In genomic region chr14:73131856-73132410, GRCm38 (mm10) we compare ENCODE assay signal across 26 mouse cellular contexts. TPM values are rescaled to one million over a fixed set of nuclear protein-coding genes. Genes with fewer than 3 reads are reported as not detected.
DNase-seq lines count a peak whose midpoint lies in the region; ATAC-seq and TF ChIP-seq lines count a peak whose summit lies in the region.
"Had no signal": no experiment of that assay in that cellular context is flagged by ENCODE, and none has a peak within 500 bp of the region (broad histone marks: within the 10 kb centered on the region; RNA-seq: fewer than 3 reads in every experiment).

No protein-coding gene starts in this region.

- TF ChIP-seq POLR2A in small intestine, adult 2 months (IDR thresholded peaks at IDR 0.05; ENCODE audit: low read depth, low read length) = no peak

- no peaks in the 10 kb centered on the region for H3K36me3 ChIP-seq in intestine, postnatal 0 days (ENCODE audit: control insufficient read depth, insufficient read depth)
- no peaks in the 10 kb centered on the region for H3K36me3 ChIP-seq in intestine, embryonic 16.5 days (ENCODE audit: control insufficient read depth, insufficient read depth, low read length)
- H3K36me3 ChIP-seq in lung, postnatal 0 days (ENCODE audit: insufficient read depth, low read length) = no peaks in the 10 kb centered on the region
- H3K36me3 ChIP-seq in small intestine, adult 2 months (ENCODE audit: control insufficient read depth, insufficient read depth, low read length) = no peaks in the 10 kb centered on the region
- H3K36me3 ChIP-seq: embryonic facial prominence, embryonic 10.5 days; embryonic facial prominence, embryonic 15.5 days; forebrain, embryonic 12.5 days; hindbrain, embryonic 13.5 days; lung, embryonic 15.5 days had no signal

- no peaks in the 10 kb centered on the region for H3K9me3 ChIP-seq in intestine, postnatal 0 days (ENCODE audit: control insufficient read depth)
- no peaks in the 10 kb centered on the region for H3K9me3 ChIP-seq in intestine, embryonic 16.5 days (ENCODE audit: control insufficient read depth, low read length)
- H3K9me3 ChIP-seq in lung, postnatal 0 days (ENCODE audit: low read length) = no peaks in the 10 kb centered on the region
- H3K9me3 ChIP-seq: embryonic facial prominence, embryonic 10.5 days; embryonic facial prominence, embryonic 15.5 days; forebrain, embryonic 12.5 days; hindbrain, embryonic 13.5 days; lung, embryonic 15.5 days had no signal

- no peak for TF ChIP-seq EP300 in lung, postnatal 0 days (IDR thresholded peaks at IDR 0.05)

- H3K27ac ChIP-seq in intestine, postnatal 0 days (ENCODE audit: low read depth, low read length) = no peak overlapping the region
- no peak overlapping the region for H3K27ac ChIP-seq in intestine, embryonic 16.5 days (ENCODE audit: low read length)
- H3K27ac ChIP-seq in lung, postnatal 0 days (ENCODE audit: low read length) = no peak overlapping the region
- H3K27ac ChIP-seq in brown adipose tissue, adult 24 weeks (replicated peaks; ENCODE audit: low read depth, low read length) = peak overlapping the region; percentile 81
- peak overlapping the region; percentile 46 for H3K27ac ChIP-seq in small intestine, adult 2 months (ENCODE audit: insufficient read depth, low read depth, low read length)
- H3K27ac ChIP-seq: embryonic facial prominence, embryonic 10.5 days; embryonic facial prominence, embryonic 15.5 days; forebrain, embryonic 12.5 days; hindbrain, embryonic 13.5 days; kidney, postnatal 0 days; lung, embryonic 15.5 days had no signal

- no peak overlapping the region for H3K4me3 ChIP-seq in intestine, postnatal 0 days (ENCODE audit: low read depth, low read length)
- no peak overlapping the region for H3K4me3 ChIP-seq in intestine, embryonic 16.5 days (ENCODE audit: low read length)
- no peak overlapping the region for H3K4me3 ChIP-seq in lung, postnatal 0 days (ENCODE audit: low read depth, low read length)
- peak overlapping the region; percentile 2; the same call in 1 of the 2 replicates for H3K4me3 ChIP-seq in brown adipose tissue, adult 24 weeks (ENCODE audit: insufficient read depth, low read depth, low read length)
- no peak overlapping the region for H3K4me3 ChIP-seq in small intestine, adult 2 months (ENCODE audit: low read depth, low read length)
- H3K4me3 ChIP-seq: embryonic facial prominence, embryonic 10.5 days; embryonic facial prominence, embryonic 15.5 days; forebrain, embryonic 12.5 days; hindbrain, embryonic 13.5 days; lung, embryonic 15.5 days had no signal

- 0 out of 2 replicates have a peak overlapping the region, but pooled peaks have one; percentile 6 for H3K4me2 ChIP-seq in intestine, postnatal 0 days (replicated peaks; ENCODE audit: low read depth)
- no peak overlapping the region for H3K4me2 ChIP-seq in intestine, embryonic 16.5 days (ENCODE audit: low read depth, low read length)
- H3K4me2 ChIP-seq in lung, postnatal 0 days (replicated peaks; ENCODE audit: low read depth, low read length) = no peak overlapping the region
- H3K4me2 ChIP-seq: embryonic facial prominence, embryonic 15.5 days; forebrain, embryonic 12.5 days; heart, embryonic 11.5 days; hindbrain, embryonic 13.5 days; liver, embryonic 11.5 days; lung, embryonic 15.5 days; midbrain, embryonic 11.5 days had no signal

- no peak for ATAC-seq in intestine, postnatal 0 days
- ATAC-seq in intestine, embryonic 16.5 days = no peak
- ATAC-seq in lung, postnatal 0 days = peak; percentile 26; the same call in 1 of the 2 replicates
- ATAC-seq: CD4-positive, CD25-positive, alpha-beta regulatory T cell, adult 4 months; forebrain, postnatal 0 days; midbrain, embryonic 16.5 days had no signal

- peak; percentile 56 for DNase-seq in lung, postnatal 0 days (ENCODE audit: low spot score)
- DNase-seq in lung, adult 18-20 months = no peak
- DNase-seq in adrenal gland, adult 18-20 months (ENCODE audit: low spot score in 2 of 2) = no peak
- DNase-seq: adrenal gland, adult 8-10 months; cerebellum, adult 8-10 months; cerebellum, postnatal 25 days; forebrain, postnatal 0 days; kidney, adult 8-10 months; layer of hippocampus, adult 9-11 months; right cerebral cortex, postnatal 25 days; spleen, adult 18-20 months had no signal

- H3K27me3 ChIP-seq in intestine, postnatal 0 days (replicated peaks; ENCODE audit: control insufficient read depth, insufficient read depth, low read length) = no peaks in the 10 kb centered on the region
- no peaks in the 10 kb centered on the region for H3K27me3 ChIP-seq in intestine, embryonic 16.5 days (replicated peaks; ENCODE audit: control insufficient read depth, insufficient read depth, low read length)
- H3K27me3 ChIP-seq in lung, postnatal 0 days (replicated peaks; ENCODE audit: insufficient read depth, low read length) = no peaks in the 10 kb centered on the region
- H3K27me3 ChIP-seq in small intestine, adult 2 months (ENCODE audit: control insufficient read depth, insufficient read depth, low read length) = no peaks in the 10 kb centered on the region
- H3K27me3 ChIP-seq: embryonic facial prominence, embryonic 15.5 days; forebrain, embryonic 12.5 days; hindbrain, embryonic 13.5 days; lung, embryonic 15.5 days had no signal

- no peak for TF ChIP-seq CTCF in intestine, postnatal 0 days (IDR thresholded peaks at IDR 0.05; ENCODE audit: low read depth)
- no peak for TF ChIP-seq CTCF in lung, postnatal 0 days (IDR thresholded peaks at IDR 0.05)
- no peak for TF ChIP-seq CTCF in small intestine, adult 2 months (IDR thresholded peaks at IDR 0.05; ENCODE audit: extremely low read depth, insufficient read length, insufficient replicate concordance, low read depth, low read length)

- WGBS in intestine, postnatal 0 days = 72% methylated on average over 16 of the region's 16 CpGs
- 70% methylated on average over 16 of the region's 16 CpGs for WGBS in intestine, embryonic 16.5 days
- 53% methylated on average over 16 of the region's 16 CpGs for WGBS in lung, postnatal 0 days
- 80% methylated on average over 16 of the region's 16 CpGs for WGBS in small intestine, adult 2 months

- H3K9ac ChIP-seq in intestine, postnatal 0 days (ENCODE audit: low read depth, low read length) = no peak overlapping the region
- no peak overlapping the region for H3K9ac ChIP-seq in intestine, embryonic 16.5 days (ENCODE audit: low read depth, low read length)
- no peak overlapping the region for H3K9ac ChIP-seq in lung, postnatal 0 days (replicated peaks; ENCODE audit: low read depth)
- H3K9ac ChIP-seq: embryonic facial prominence, embryonic 15.5 days; forebrain, embryonic 12.5 days; forebrain, postnatal 0 days; hindbrain, embryonic 13.5 days; lung, embryonic 15.5 days had no signal

- 0 out of 2 replicates have a peak, but pooled peaks cover 3% of the 10 kb centered on the region for H3K4me1 ChIP-seq in intestine, postnatal 0 days (replicated peaks; ENCODE audit: control insufficient read depth, insufficient read depth, low read length)
- H3K4me1 ChIP-seq in intestine, embryonic 16.5 days (ENCODE audit: control insufficient read depth, insufficient read depth, low read length) = no peaks in the 10 kb centered on the region
- H3K4me1 ChIP-seq in lung, postnatal 0 days (ENCODE audit: insufficient read depth, low read depth, low read length) = no peaks in the 10 kb centered on the region
- peaks cover 5% of the 10 kb centered on the region for H3K4me1 ChIP-seq in brown adipose tissue, adult 24 weeks (ENCODE audit: control insufficient read depth, insufficient read depth, insufficient read length, low read length)
- H3K4me1 ChIP-seq in small intestine, adult 2 months (ENCODE audit: control insufficient read depth, insufficient read depth, insufficient read length, low read length) = peaks cover 15% of the 10 kb centered on the region
- H3K4me1 ChIP-seq: embryonic facial prominence, embryonic 15.5 days; forebrain, embryonic 12.5 days; hindbrain, embryonic 13.5 days; lung, embryonic 15.5 days had no signal

RNA-seq across cellular contexts. Expression of gene Rcbtb2, which starts 9.1 kb away (rescaled TPM):
- 31.8 and 32.2 TPM in 2 replicates for polyA plus RNA-seq in intestine, postnatal 0 days (2015; fragmentation: Nextera tagmentation; extraction: Ambion mirVana)
- 55.5 and 62.2 TPM in 2 replicates for polyA plus RNA-seq in intestine, embryonic 16.5 days (2015; fragmentation: Nextera tagmentation; extraction: Ambion mirVana)
- 45.6 and 49.7 TPM in 2 replicates for polyA plus RNA-seq in lung, postnatal 0 days (2015; fragmentation: Nextera tagmentation; extraction: Ambion mirVana)
- polyA plus RNA-seq in brown adipose tissue, adult 24 weeks (2012; ENCODE audit: insufficient read depth, insufficient read length, missing spikeins) = 138 and 227 TPM in 2 replicates
- polyA plus RNA-seq in small intestine, adult 2 months (2012; rRNA removed) = 6.4 and 10.1 TPM in 2 replicates
- 10 to 100 TPM; 29.5 to 51.1 TPM for total RNA-seq in adrenal gland, adult 18-20 months (2021)

Comparison
In these comparisons a context has a peak if more than half of its experiments do, and no peak if none do; other contexts are left out.
1. H3K27ac ChIP-seq: peak in brown adipose tissue, adult 24 weeks (single experiment) and small intestine, adult 2 months (single experiment); none in intestine, postnatal 0 days (single experiment), intestine, embryonic 16.5 days (single experiment) and lung, postnatal 0 days (single experiment).